In genomic region chr19:57315013-57315565, GRCm38 (mm10) we compare ENCODE assay signal across 7 mouse cellular contexts. TPM values are rescaled to one million over a fixed set of nuclear protein-coding genes. Genes with fewer than 3 reads are reported as not detected.
A peak's percentile ranks its signal among the peaks of the same experiment; 100 is the strongest.
DNase-seq lines count a peak whose midpoint lies in the region; ATAC-seq and TF ChIP-seq lines count a peak whose summit lies in the region.

No protein-coding gene starts in this region.

- no peaks in the 10 kb centered on the region for H3K9me3 ChIP-seq in lung, embryonic 14.5 days (ENCODE audit: low read depth, low read length)
- H3K9me3 ChIP-seq in embryonic facial prominence, embryonic 15.5 days (replicated peaks), result no peaks in the 10 kb centered on the region
- H3K9me3 ChIP-seq in limb, embryonic 11.5 days (ENCODE audit: control insufficient read depth, low read length), result no peaks in the 10 kb centered on the region

- peak overlapping the region; percentile 62 for H3K9ac ChIP-seq in lung, embryonic 14.5 days
- peak overlapping the region; percentile 27; the same call in 1 of the 2 replicates for H3K9ac ChIP-seq in embryonic facial prominence, embryonic 15.5 days
- H3K9ac ChIP-seq in limb, embryonic 11.5 days (ENCODE audit: low read length), result no peak overlapping the region; the same call in 1 of the 2 replicates

- H3K4me3 ChIP-seq in lung, embryonic 14.5 days (ENCODE audit: low read depth, low read length), result peak overlapping the region; percentile 49
- peak overlapping the region; percentile 52 for H3K4me3 ChIP-seq in embryonic facial prominence, embryonic 15.5 days (replicated peaks)
- H3K4me3 ChIP-seq in limb, embryonic 11.5 days (ENCODE audit: low read depth, low read length), result peak overlapping the region; percentile 38
- peak overlapping the region; percentile 62 for H3K4me3 ChIP-seq in olfactory bulb, adult 2 months (ENCODE audit: insufficient read depth, low read depth, low read length)

- ATAC-seq in lung, embryonic 14.5 days (ENCODE audit: insufficient read depth), result 0 out of 2 replicates have a peak, but pooled peaks have one; percentile 11
- ATAC-seq in embryonic facial prominence, embryonic 15.5 days (ENCODE audit: insufficient number of reproducible peaks, low FRiP score, low TSS enrichment, low read depth), result peak; percentile 24; the same call in 1 of the 2 replicates
- no peak for ATAC-seq in limb, embryonic 11.5 days (ENCODE audit: insufficient number of reproducible peaks, low FRiP score, low TSS enrichment, low read depth)

- 36% methylated on average over 11 of the region's 11 CpGs for WGBS in lung, embryonic 14.5 days
- WGBS in embryonic facial prominence, embryonic 15.5 days, result 40% methylated on average over 11 of the region's 11 CpGs
- 48% methylated on average over 11 of the region's 11 CpGs for WGBS in limb, embryonic 11.5 days
- 43% methylated on average over 11 of the region's 11 CpGs for WGBS in olfactory bulb, adult 2 months

- H3K4me2 ChIP-seq in lung, embryonic 14.5 days, result peak overlapping the region; percentile 94
- H3K4me2 ChIP-seq in embryonic facial prominence, embryonic 15.5 days (replicated peaks), result peak overlapping the region; percentile 99
- H3K4me2 ChIP-seq in limb, embryonic 11.5 days (ENCODE audit: low read depth, severe bottlenecking), result peak overlapping the region; percentile 97

- peaks cover 16% of the 10 kb centered on the region for H3K27me3 ChIP-seq in lung, embryonic 14.5 days (ENCODE audit: insufficient read depth, low read length)
- H3K27me3 ChIP-seq in embryonic facial prominence, embryonic 15.5 days, result peaks cover 24% of the 10 kb centered on the region
- H3K27me3 ChIP-seq in limb, embryonic 11.5 days (ENCODE audit: control insufficient read depth, insufficient read depth, low read length), result peaks cover 27% of the 10 kb centered on the region

- H3K27ac ChIP-seq in lung, embryonic 14.5 days (ENCODE audit: low read depth), result no peak overlapping the region
- H3K27ac ChIP-seq in embryonic facial prominence, embryonic 15.5 days (replicated peaks), result no peak overlapping the region
- no peak overlapping the region for H3K27ac ChIP-seq in limb, embryonic 11.5 days (replicated peaks; ENCODE audit: low read depth, low read length)
- peak overlapping the region; percentile 52; the same call in 1 of the 2 replicates for H3K27ac ChIP-seq in olfactory bulb, adult 2 months (ENCODE audit: insufficient read depth, low read depth, low read length)

- no peak for DNase-seq in lung, embryonic 14.5 days
- no peak for DNase-seq in lung, adult 18-20 months
- DNase-seq in limb, embryonic 11.5 days (ENCODE audit: low spot score), result no peak
- no peak for DNase-seq in urinary bladder, postnatal 10 days (ENCODE audit: low spot score)
- no peak for DNase-seq in retina, postnatal 1 day

- TF ChIP-seq CTCF in lung, embryonic 14.5 days (IDR thresholded peaks at IDR 0.05; ENCODE audit: low read depth), result no peak
- TF ChIP-seq CTCF in olfactory bulb, adult 2 months (IDR thresholded peaks at IDR 0.05; ENCODE audit: insufficient read depth, low read depth, low read length), result no peak

- H3K4me1 ChIP-seq in lung, embryonic 14.5 days (ENCODE audit: insufficient read depth), result no peaks in the 10 kb centered on the region
- peaks cover 14% of the 10 kb centered on the region for H3K4me1 ChIP-seq in embryonic facial prominence, embryonic 15.5 days
- peaks cover 8% of the 10 kb centered on the region for H3K4me1 ChIP-seq in limb, embryonic 11.5 days (ENCODE audit: control insufficient read depth, insufficient read depth, low read length)
- peaks cover 13% of the 10 kb centered on the region for H3K4me1 ChIP-seq in olfactory bulb, adult 2 months (ENCODE audit: control insufficient read depth, insufficient read depth, low read length)

- H3K36me3 ChIP-seq in lung, embryonic 14.5 days (ENCODE audit: insufficient read depth), result no peaks in the 10 kb centered on the region
- no peaks in the 10 kb centered on the region for H3K36me3 ChIP-seq in embryonic facial prominence, embryonic 15.5 days
- no peaks in the 10 kb centered on the region for H3K36me3 ChIP-seq in limb, embryonic 11.5 days (ENCODE audit: control insufficient read depth, insufficient read depth, low read length)

- TF ChIP-seq POLR2A in olfactory bulb, adult 2 months (IDR thresholded peaks at IDR 0.05; ENCODE audit: insufficient read depth, low read depth, low read length), result no peak

RNA-seq across cellular contexts. Expression of gene Ablim1, which starts 0.4 kb away (rescaled TPM):
- polyA plus RNA-seq in lung, embryonic 14.5 days (2014; fragmentation: Nextera tagmentation; extraction: Ambion mirVana), result 39.9 TPM in 2 replicates
- 67.7 and 71.3 TPM in 2 replicates for polyA plus RNA-seq in embryonic facial prominence, embryonic 15.5 days (2015; fragmentation: Nextera tagmentation; extraction: Ambion mirVana)
- polyA plus RNA-seq in limb, embryonic 11.5 days (2014; fragmentation: Nextera tagmentation; extraction: Ambion mirVana), result 16.8 and 17.9 TPM in 2 replicates
- 376 and 501 TPM in 2 replicates for polyA plus RNA-seq in olfactory bulb, adult 2 months (2012; ENCODE audit: insufficient read depth, insufficient read length, low replicate concordance, missing spikeins)

RNA-seq across cellular contexts. Expression of gene Fam160b1, which starts 45.4 kb away (rescaled TPM):
- polyA plus RNA-seq in lung, embryonic 14.5 days (2014; fragmentation: Nextera tagmentation; extraction: Ambion mirVana), result 20.3 and 21.2 TPM in 2 replicates
- polyA plus RNA-seq in embryonic facial prominence, embryonic 15.5 days (2015; fragmentation: Nextera tagmentation; extraction: Ambion mirVana), result 15.3 and 16.3 TPM in 2 replicates
- 15.8 and 16.6 TPM in 2 replicates for polyA plus RNA-seq in limb, embryonic 11.5 days (2014; fragmentation: Nextera tagmentation; extraction: Ambion mirVana)
- not detected in 2 replicates for polyA plus RNA-seq in olfactory bulb, adult 2 months (2012; ENCODE audit: insufficient read depth, insufficient read length, low replicate concordance, missing spikeins)

Comparison
In these comparisons a context has a peak if more than half of its experiments do, and no peak if none do; other contexts are left out.
1. RNA of gene Fam160b1, which starts 45.4 kb away (polyA plus RNA-seq): 20.3 to 21.2 TPM in lung, embryonic 14.5 days, 15.8 to 16.6 TPM in limb, embryonic 11.5 days and 15.3 to 16.3 TPM in embryonic facial prominence, embryonic 15.5 days; not detected in olfactory bulb, adult 2 months; every median in the first group is over 10 times any median in the second.
2. Peak in every context shown above with its lines, with median percentiles within 50 percentile points of each other: H3K4me2 ChIP-seq and H3K4me3 ChIP-seq.